Mouse (Mus musculus): Measurements from ENCODE around the gene Ltbp4.

- TF ChIP-seq CTCF (conservative IDR thresholded peaks at IDR 0.05; ENCODE audit: low read length) (no peak), NANOG (IDR thresholded peaks at IDR 0.05; ENCODE audit: borderline replicate concordance, low read length) (no peak)
Observed at GRCm38 (mm10) chr7:27261888-27262287, 75.6 kb downstream of the Ltbp4 start.

Measured in E14TG2a.4 (cell line).